Mouse (Mus musculus): ENCODE results near the gene Mybphl. TPM values are rescaled to one million over a fixed set of nuclear protein-coding genes. Genes with fewer than 3 reads are reported as not detected.
A peak's percentile ranks its signal among the peaks of the same experiment; 100 is the strongest.

Gene Mybphl
- total RNA-seq, 4 experiments from 2014 or later: not detected

- DNase-seq: no peak
Observed at GRCm38 (mm10) chr3:108372691-108373090, 8.0 kb downstream of the Mybphl start.

- no peak for DNase-seq
Observed at GRCm38 (mm10) chr3:108378875-108379663, 14.4 kb downstream of the Mybphl start.

DNA sequence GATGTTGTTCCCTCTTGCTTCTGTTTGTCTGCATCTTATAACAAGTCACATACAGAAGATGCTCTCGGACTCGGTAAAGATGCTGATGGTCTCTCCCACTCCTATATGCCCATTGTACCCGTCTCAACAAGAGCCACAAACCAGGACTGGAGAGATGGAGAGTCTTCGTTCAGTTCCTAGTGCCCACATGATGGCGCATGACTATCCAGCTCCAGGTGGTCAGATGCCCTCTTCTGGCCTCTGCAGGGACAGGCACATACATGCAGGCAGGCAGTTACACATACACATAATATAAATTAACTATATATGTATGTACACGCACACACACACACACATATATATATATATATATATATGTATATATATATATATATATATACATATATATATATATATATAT is 16.0 kb downstream of the Mybphl start:
- DNase-seq: no peak

DNA sequence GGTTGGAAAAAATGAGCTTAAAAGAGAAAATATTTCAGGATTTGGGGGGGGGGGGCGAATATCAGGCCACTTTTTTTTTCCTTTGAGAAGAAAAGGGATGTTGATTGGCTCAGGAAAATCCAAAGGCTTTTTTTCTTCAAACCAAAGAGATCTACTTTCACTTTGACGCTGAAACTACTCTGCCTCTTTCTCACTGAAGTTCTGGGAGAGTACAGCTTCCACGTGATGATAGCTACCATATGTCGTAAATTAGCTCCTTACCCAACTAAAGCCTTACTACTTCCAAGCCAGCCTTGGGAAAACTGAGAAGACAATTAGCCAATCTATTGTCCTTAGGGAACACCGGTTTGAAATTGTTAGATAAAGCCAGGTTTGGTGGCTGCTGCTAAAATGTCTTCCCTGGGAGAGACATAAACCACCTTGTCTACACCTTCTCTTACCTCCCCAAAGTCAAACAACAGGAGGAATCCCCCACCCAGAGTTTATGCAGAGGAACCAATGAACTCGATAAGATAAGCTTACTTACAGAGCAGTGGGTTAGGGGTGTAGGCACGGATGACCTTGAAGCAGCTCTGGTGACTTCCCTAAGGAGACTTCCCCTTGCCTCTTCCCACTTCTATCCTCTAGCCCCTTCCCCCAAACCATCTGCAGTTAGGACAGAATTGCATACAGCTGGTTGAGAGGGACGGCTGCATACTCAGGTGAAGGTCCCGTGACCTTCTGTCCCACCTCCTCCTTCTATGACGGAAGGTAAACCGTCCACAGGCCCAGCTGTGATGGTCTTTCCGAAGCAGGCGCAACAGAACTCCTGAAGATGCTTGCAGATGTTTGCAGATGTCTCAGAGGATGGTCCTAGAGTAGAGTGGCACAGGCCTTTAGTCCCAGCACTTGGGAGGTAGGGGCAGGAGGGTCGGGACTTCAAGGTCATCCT is 17.5 kb downstream of the Mybphl start:
- DNase-seq: no peak

DNA sequence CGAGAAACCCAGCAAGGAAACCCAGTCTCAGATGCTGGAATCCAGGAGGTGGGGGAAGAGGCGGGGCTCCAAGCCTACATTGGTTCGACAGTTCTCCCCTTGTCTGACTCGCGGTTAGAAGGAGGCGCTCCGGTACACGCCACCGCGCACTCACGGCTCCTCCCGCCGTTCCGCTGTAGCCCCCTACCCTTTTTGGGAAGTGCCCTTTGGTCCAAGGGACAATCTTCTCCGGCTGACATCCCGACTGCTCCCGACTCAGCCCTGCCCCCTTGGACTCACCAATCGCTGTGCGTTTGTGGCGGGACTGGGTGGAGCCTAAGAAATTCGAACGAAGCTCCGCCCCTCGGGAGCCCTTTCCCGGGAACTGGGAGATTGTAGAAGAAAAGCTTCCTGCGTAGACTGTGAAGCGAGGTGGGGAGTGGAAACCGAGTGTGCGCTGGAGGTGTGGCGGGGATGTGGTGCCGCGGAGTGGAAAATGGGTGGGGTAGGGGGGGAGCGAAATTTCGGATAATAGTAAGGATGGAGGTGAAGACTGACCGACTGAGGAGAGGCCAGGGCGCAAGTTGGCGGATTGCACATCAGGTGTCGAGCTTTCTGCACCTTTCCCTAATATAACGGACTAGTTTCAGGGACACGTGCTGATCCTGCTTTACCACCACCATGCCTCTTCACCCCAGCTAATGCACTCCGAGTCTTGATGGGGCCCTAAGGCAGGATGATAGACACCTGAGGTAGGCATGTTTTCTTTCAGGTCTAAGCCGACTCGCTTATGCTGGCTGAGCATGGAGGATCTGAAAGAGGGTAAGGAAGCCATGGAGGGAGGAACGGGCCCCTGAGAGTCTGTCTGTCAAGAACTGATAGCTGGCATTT is 19.0 kb downstream of the Mybphl start, which contains the start of gene Psrc1:
Gene Psrc1, plus strand, starts transcription at position 355 of the 870 bp plus-strand sequence.
- peak; percentile 82 for DNase-seq

DNA sequence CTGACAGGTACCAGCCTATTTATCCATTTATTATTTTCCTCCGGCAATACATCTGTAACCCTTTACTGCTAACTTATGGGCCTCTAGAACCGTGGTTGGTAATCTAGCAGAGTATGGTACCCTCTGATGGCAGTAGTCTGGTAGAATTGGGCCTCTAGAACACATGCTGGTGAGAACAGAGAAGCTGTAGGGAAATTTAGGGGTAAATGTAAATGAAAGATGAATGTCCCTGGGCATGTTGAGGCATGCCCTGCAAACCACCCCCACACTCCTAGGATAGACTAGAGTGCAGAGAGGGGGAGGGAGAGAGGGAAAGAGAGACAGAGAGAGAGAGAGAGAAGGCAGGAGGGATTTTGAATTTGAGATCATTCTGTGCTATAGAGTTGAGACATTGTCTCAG is 19.7 kb downstream of the Mybphl start:
- no peak for DNase-seq

DNA sequence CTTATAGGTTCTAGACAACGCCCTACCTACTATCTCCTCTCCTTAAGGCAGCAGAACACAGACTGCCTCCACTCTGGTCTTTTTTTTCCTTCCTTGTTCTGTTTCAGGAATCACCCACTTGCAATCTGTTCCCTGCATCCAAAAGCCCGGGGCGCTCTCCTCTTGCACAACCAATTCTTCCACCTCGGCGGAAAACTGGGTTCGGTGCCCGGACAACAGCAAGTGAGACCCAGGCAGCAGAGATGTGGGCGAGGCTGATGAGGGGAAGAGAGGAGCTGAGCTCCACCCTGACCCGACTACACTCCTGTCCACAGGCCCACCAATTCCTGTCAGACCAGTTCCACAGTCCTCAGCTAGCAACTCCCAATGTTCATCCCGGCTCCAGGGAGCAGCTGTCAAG is 21.5 kb downstream of the Mybphl start:
- no peak for DNase-seq

DNA sequence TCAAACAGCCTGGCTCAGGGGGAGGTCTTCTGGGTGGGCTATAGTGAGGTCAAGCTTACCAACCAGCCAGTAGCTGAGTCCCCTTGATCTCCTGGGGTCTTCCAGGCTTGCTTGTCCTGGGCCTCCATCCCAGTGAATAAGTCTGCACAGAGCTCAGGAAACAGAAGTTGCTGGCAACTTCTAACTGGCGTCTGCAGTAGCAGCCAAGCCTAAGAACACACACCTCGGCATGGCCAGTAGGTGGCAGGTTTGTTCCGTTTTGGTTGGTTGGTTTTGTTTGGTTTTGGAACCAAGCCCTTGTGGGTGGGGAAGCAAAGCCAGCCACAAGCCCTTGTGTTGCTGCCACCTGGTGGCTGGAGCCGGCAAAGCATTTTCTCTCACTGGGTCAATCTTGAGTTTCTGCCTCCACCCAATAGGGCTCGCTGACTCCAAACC is 24.4 kb downstream of the Mybphl start:
- DNase-seq: peak; percentile 89

- DNase-seq: no peak
Observed at GRCm38 (mm10) chr3:108392299-108392698, 27.6 kb downstream of the Mybphl start.

DNA sequence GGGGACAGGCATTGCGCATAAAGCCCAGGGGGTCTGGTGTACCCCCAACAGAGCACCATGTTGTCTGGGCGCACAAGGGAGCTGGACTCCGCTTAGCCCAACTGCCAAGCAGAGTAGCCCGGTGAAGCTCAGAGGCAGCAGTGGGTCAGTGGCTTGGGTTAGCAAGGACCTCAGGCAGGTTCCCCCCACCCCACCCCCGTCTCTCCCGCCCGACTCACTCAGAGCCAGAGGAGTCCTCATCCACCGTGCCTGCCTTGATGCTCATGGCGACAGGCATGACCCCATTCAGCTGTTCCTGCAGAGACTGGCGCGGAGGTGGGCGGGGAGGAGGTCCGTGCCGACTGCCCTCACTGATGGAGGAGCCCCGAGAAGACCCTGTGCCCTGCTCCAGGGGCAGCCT is 28.1 kb downstream of the Mybphl start:
- no peak for DNase-seq

- no peak for DNase-seq
Observed at GRCm38 (mm10) chr3:108398281-108398680, 33.6 kb downstream of the Mybphl start.

- no peak for DNase-seq
Observed at GRCm38 (mm10) chr3:108400442-108400841, 35.7 kb downstream of the Mybphl start.

DNA sequence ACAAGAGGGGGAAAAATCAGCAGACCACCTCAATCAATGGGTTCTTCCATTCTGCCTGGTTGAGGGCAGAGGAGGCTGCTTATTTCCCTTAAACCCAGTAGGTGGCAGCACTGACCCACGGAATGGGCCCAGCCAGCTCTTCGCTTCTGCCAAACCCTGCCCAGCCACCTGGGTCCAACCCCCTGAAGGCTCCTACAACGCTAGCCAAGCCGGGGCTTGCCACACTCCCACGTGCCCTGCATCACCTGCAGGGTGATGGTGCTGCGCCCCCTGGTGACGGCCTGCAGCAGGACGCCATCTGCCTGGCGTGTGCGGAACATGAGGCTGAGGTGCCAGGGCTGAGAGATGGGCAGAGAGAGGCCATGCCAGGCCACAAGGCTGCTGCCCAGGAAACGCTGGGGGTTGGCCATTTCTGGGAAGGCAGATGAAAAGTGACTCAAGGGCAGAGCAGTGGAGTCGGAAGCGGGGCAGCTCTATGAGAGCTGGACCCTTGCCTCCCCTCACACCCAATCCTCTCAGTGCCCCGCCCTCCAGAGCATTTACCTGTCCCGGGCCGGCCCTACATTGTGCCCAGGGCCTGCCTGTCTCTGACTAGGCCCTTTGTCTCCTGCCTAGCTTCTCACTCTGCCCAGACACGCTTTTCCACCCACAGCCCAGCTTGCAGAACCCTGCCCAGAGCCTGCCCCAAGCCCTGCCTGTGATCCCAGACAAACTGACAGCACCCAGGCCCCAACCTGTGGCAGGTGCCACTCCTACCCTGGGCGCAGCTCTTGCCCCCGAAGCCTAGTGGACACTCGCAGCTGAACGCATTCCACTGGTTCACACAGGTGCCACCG is 37.2 kb downstream of the Mybphl start:
- DNase-seq: peak; percentile 86

- DNase-seq: no peak
Observed at GRCm38 (mm10) chr3:108402528-108402920, 37.8 kb downstream of the Mybphl start.

- no peak for DNase-seq
Observed at GRCm38 (mm10) chr3:108405536-108406305, 41.0 kb downstream of the Mybphl start.

DNA sequence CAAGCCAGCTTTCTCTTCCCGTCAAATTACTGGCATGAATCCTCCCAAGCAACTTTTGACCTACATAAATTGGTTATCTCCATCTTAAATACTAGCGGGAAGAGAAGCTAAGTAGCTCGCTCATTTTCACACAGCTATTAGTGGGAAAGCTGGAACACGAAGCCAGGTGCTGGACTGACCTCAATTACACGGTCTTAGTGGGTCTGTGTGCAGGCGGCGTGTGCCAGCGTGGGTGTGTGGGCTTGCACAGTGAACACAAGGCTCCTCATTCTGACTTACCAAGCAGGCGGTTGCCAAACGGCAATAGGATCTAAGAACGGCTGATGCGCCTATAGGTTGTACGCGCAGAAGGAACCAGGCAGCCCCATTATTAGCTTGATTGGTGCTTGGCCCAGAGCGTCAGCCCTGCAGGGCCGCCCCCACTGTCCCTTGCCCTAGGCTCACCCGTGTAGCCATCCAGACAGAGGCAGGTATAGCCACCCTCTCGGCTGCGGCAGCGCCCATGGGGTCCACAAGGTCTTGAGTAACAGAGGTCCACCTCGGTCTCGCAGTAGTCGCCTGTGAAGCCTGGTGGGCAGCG is 41.7 kb downstream of the Mybphl start:
- DNase-seq: no peak

GRCm38 (mm10) chr3:108408517-108409008 is 43.9 kb downstream of the Mybphl start:
- no peak for DNase-seq

DNA sequence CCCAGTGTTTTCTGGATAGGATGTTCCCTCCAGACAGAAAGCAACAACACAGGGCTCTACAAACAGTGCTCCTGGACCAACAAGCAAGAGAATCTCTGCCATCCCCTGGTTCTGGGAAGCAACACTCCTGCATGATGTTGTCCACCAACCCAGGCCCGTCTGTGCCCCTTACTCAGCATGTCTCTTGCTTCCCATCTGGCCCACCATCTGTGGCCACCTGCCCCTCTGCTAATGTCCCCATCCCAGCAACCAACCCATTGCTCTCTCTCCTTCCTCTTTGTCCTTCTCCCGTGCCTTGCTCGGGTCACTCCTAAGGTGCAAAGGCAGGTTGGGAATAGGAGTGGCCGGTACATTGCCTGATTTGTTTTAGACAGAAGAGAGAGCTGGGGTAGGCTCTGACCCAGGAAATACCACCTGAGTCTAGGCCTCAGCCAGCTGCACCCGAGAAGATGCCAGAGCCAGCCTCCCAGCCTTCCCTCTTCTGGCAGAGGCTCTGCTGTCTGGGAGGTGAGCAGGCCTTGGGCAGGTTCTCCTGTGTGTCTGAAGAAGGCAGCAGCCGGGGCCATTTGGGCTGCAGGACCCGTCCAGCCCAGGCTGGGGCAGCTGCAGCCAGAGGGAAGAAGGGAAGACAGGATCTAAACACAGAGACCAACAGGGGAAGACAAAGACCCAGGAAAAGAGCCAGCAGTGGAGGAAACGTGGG is 45.1 kb downstream of the Mybphl start:
- no peak for DNase-seq

DNA sequence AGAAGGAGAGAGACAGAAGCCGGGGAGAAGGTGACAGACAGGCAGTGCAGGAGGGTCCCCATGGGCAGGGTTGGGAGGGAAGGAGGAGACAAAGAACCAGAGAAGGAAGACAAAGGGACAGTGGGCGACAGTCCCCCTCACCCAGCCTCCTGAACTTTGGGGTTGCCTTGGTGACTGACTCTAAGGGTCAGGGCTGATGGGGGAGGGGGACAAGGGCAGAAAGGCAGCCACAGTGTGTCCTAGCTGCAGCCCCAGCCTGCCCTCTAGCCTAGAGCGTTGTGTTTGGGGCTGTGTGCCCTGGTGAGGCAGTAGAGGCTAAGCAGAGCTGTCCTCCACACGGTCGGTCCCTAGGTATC is 45.6 kb downstream of the Mybphl start:
- DNase-seq: no peak
